Mouse (Mus musculus): Measurements from ENCODE around the gene Selenow. TPM values are rescaled to one million over a fixed set of nuclear protein-coding genes. Genes with fewer than 3 reads are reported as not detected.

The Selenow gene
- polyA plus RNA-seq (2015; fragmentation: Nextera tagmentation; extraction: Ambion mirVana): 1,476 and 1,563 TPM in 2 replicates

GRCm38 (mm10) chr7:15922220-15922773, at the start of gene Selenow:
Gene Selenow (minus strand): TSS chr7:15922402.
- Histone ChIP-seq H3K9ac (peak within 1 kb of the TSS; percentile 66), H3K27me3 (no peaks in the 10 kb centered on the region), H3K9me3 (no peaks in the 10 kb centered on the region), H3K4me3 (peak within 1 kb of the TSS; percentile 63), H3K27ac (replicated peaks) (peak within 1 kb of the TSS; percentile 91), H3K4me1 (replicated peaks) (peaks cover 28% of the 10 kb centered on the region), H3K4me2 (peak within 1 kb of the TSS; percentile 79), H3K36me3 (peaks cover 25% of the 10 kb centered on the region)
- WGBS: under 1% methylated on average over 33 of the region's 33 CpGs
- ATAC-seq (ENCODE audit: low FRiP score, low read depth): peak; percentile 95

DNA sequence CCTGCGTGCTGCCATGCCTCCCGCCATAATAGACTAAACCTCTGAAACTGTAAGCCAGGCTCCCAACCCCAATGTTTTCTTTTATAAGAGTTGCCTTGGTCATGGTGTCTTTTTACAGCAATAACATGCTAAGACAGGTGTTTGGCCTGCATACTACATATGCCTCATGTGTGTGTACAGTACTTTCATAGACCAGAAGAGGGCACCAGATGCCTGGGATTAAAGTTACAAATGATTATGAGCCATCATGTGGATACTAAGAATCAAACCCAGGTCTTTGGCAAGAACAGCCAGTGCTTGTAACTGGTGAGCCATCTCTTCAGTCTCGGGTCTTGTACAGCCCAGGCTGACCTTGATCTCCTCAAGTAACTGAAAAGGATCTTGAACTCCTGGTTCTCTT, 47.5 kb upstream of the Selenow start:
- Histone ChIP-seq H3K27me3 (no peaks in the 10 kb centered on the region), H3K9me3 (no peaks in the 10 kb centered on the region), H3K4me2 (no peak overlapping the region), H3K27ac (replicated peaks) (no peak overlapping the region), H3K4me3 (no peak overlapping the region), H3K36me3 (peaks cover 35% of the 10 kb centered on the region), H3K4me1 (replicated peaks) (peaks cover 4% of the 10 kb centered on the region), H3K9ac (no peak overlapping the region)
- no peak for ATAC-seq (ENCODE audit: low FRiP score, low read depth)
- WGBS: 85% methylated on average over 3 of the region's 3 CpGs

DNA sequence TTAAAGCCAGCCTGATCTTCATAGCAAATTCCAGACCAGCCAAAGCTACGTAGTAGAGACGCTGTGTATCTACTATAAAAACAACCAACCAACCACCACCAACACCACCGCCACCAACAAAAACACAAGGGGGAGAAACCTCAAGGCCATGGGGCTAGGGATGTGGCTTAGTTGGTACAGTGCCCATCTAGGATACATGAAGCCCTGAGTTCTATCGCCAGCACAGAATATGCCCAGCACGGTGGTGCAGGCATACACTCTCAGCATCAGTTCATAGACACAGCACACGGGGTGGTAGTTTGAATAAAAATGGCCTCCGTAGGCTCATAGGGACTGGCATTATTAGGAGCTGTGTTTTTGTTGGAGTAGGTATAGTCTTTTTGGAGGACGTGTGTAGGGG, 46.1 kb upstream of the Selenow start:
- 85% methylated on average over 8 of the region's 8 CpGs for WGBS
- Histone ChIP-seq H3K36me3 (peaks cover 26% of the 10 kb centered on the region), H3K27me3 (no peaks in the 10 kb centered on the region), H3K4me1 (replicated peaks) (peaks cover 4% of the 10 kb centered on the region), H3K4me3 (no peak overlapping the region), H3K9me3 (no peaks in the 10 kb centered on the region), H3K9ac (no peak overlapping the region), H3K4me2 (no peak overlapping the region), H3K27ac (replicated peaks) (no peak overlapping the region)
- no peak for ATAC-seq (ENCODE audit: low FRiP score, low read depth)

DNA sequence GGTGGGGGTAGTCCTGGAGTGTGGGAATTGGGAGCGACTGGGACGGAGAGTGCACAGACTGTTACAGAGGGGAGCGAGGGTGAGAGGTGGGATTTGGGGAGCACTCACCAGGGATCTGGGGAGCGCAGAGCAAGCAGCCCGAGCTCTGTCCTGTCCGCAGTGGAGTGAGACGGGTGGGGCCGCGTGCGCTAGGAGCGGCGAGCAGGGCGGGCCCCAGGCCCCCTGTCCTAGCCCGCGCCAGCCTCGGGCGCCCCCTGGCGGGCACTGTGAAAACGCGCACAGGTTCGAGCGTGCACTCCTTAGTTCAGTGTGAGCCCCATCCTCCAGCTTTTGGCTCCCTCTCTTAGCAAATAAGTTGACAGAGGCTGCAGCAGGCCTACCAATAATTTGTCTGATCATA, 45.1 kb upstream of the Selenow start, which contains the start of gene Ehd2:
Ehd2 (minus strand) TSS at position 256 of the 400 bp plus-strand sequence.
- ATAC-seq (ENCODE audit: low FRiP score, low read depth): peak; percentile 65; the same call in 1 of the 2 replicates
- Histone ChIP-seq H3K4me3 (peak within 1 kb of the TSS; percentile 34), H3K9ac (no peak within 1 kb of the TSS), H3K4me2 (peak within 1 kb of the TSS; percentile 55), H3K4me1 (replicated peaks) (peaks cover 14% of the 10 kb centered on the region), H3K9me3 (no peaks in the 10 kb centered on the region), H3K27ac (replicated peaks) (no peak within 1 kb of the TSS), H3K27me3 (no peaks in the 10 kb centered on the region), H3K36me3 (peaks cover 16% of the 10 kb centered on the region)
- WGBS: 0% methylated on average over 22 of the region's 22 CpGs

GRCm38 (mm10) chr7:15966489-15966888, 44.3 kb upstream of the Selenow start:
- Histone ChIP-seq H3K9me3 (no peaks in the 10 kb centered on the region), H3K27ac (replicated peaks) (no peak overlapping the region), H3K9ac (no peak overlapping the region), H3K36me3 (peaks cover 8% of the 10 kb centered on the region), H3K4me2 (peak overlapping the region; percentile 55; the same call in 1 of the 2 replicates), H3K4me1 (replicated peaks) (peaks cover 16% of the 10 kb centered on the region), H3K27me3 (no peaks in the 10 kb centered on the region), H3K4me3 (no peak overlapping the region)
- ATAC-seq (ENCODE audit: low FRiP score, low read depth): no peak
- WGBS: 89% methylated on average over 3 of the region's 3 CpGs

- Histone ChIP-seq H3K4me1 (replicated peaks) (peaks cover 16% of the 10 kb centered on the region), H3K4me3 (no peak overlapping the region), H3K27ac (replicated peaks) (no peak overlapping the region), H3K27me3 (no peaks in the 10 kb centered on the region), H3K9ac (no peak overlapping the region), H3K36me3 (no peaks in the 10 kb centered on the region), H3K4me2 (no peak overlapping the region), H3K9me3 (no peaks in the 10 kb centered on the region)
- 85% methylated on average over 32 of the region's 32 CpGs for WGBS
- ATAC-seq (ENCODE audit: low FRiP score, low read depth): no peak
Observed at GRCm38 (mm10) chr7:15963798-15964652, 41.8 kb upstream of the Selenow start.

GRCm38 (mm10) chr7:15962311-15963288, 40.4 kb upstream of the Selenow start:
- H3K4me3 ChIP-seq: no peak overlapping the region
- ATAC-seq (ENCODE audit: low FRiP score, low read depth): peak; percentile 28; the same call in 1 of the 2 replicates
- H3K27me3 ChIP-seq: no peaks in the 10 kb centered on the region
- H3K27ac ChIP-seq (replicated peaks): no peak overlapping the region; the same call in 1 of the 2 replicates
- WGBS: 38% methylated on average over 12 of the region's 12 CpGs
- no peak overlapping the region for H3K9ac ChIP-seq
- no peaks in the 10 kb centered on the region for H3K36me3 ChIP-seq
- peaks cover 16% of the 10 kb centered on the region for H3K4me1 ChIP-seq (replicated peaks)
- H3K9me3 ChIP-seq: no peaks in the 10 kb centered on the region
- H3K4me2 ChIP-seq: no peak overlapping the region

DNA sequence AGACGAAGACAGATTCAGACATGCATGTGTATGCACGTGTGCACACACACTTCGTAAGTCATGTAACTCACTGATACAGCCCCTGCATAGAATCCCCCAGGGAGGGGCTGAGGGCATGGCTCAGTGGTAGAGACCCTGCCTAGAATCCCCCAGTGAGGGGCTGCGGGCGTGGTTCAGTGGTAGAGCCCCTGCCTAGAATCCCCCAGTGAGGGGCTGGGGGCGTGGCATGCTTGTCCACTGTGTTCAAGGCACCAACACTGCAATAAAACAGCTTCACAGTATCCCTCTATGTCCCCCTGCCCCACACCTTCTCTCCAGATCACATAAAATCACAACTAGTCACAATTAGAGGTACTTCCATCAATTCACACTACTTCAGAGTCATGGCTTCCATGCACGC, 39.6 kb upstream of the Selenow start:
- 93% methylated on average over 7 of the region's 7 CpGs for WGBS
- no peak for ATAC-seq (ENCODE audit: low FRiP score, low read depth)
- no peak overlapping the region; the same call in 1 of the 2 replicates for H3K27ac ChIP-seq (replicated peaks)

DNA sequence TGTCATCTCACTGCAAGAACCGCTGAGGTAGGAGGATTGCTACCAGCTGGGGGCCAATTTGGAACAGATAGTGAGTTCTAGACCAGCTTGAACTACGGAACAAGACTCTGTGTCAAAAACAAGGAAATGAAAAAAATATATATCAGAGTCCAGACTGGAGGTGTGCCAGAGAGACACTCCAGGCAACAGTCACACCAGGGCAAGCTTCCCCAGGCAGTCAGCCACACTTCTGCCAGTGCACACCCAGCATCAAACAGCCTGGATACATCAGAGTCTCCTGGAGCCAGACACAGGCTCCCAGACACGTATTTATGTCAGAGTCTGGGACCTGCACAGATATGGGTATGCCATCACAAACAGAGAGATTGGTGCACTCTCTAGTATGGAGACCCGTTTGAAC, 39.0 kb upstream of the Selenow start:
- Histone ChIP-seq H3K9ac (no peak overlapping the region), H3K27ac (replicated peaks) (no peak overlapping the region), H3K36me3 (no peaks in the 10 kb centered on the region), H3K4me2 (no peak overlapping the region), H3K27me3 (no peaks in the 10 kb centered on the region), H3K9me3 (no peaks in the 10 kb centered on the region), H3K4me3 (no peak overlapping the region), H3K4me1 (replicated peaks) (peaks cover 12% of the 10 kb centered on the region)
- ATAC-seq (ENCODE audit: low FRiP score, low read depth): no peak
- 58% methylated on average over 4 of the region's 4 CpGs for WGBS

More for the DNA sequence above, 39.6 kb upstream of the Selenow start:
- Histone ChIP-seq H3K27me3 (no peaks in the 10 kb centered on the region), H3K9me3 (no peaks in the 10 kb centered on the region), H3K4me3 (no peak overlapping the region), H3K4me2 (no peak overlapping the region), H3K36me3 (no peaks in the 10 kb centered on the region), H3K4me1 (replicated peaks) (peaks cover 12% of the 10 kb centered on the region), H3K9ac (no peak overlapping the region)

GRCm38 (mm10) chr7:15960691-15961090, 38.5 kb upstream of the Selenow start:
- no peaks in the 10 kb centered on the region for H3K9me3 ChIP-seq
- H3K4me2 ChIP-seq: no peak overlapping the region
- no peak overlapping the region for H3K4me3 ChIP-seq
- no peaks in the 10 kb centered on the region for H3K36me3 ChIP-seq
- no peak overlapping the region for H3K27ac ChIP-seq (replicated peaks)
- no peaks in the 10 kb centered on the region for H3K27me3 ChIP-seq
- no peak for ATAC-seq (ENCODE audit: low FRiP score, low read depth)
- H3K9ac ChIP-seq: no peak overlapping the region
- peaks cover 12% of the 10 kb centered on the region for H3K4me1 ChIP-seq (replicated peaks)
- 27% methylated on average over 4 of the region's 4 CpGs for WGBS

- Histone ChIP-seq H3K9ac (no peak overlapping the region), H3K4me2 (no peak overlapping the region), H3K4me1 (replicated peaks) (no peaks in the 10 kb centered on the region), H3K9me3 (no peaks in the 10 kb centered on the region), H3K27ac (replicated peaks) (no peak overlapping the region), H3K27me3 (no peaks in the 10 kb centered on the region), H3K4me3 (no peak overlapping the region), H3K36me3 (no peaks in the 10 kb centered on the region)
- ATAC-seq (ENCODE audit: low FRiP score, low read depth): no peak
- 81% methylated on average over 5 of the region's 5 CpGs for WGBS
Observed at GRCm38 (mm10) chr7:15956143-15956542, 33.9 kb upstream of the Selenow start.

All from hindbrain, embryonic 15.5 days (tissue).